Mouse (Mus musculus): Measurements from ENCODE around the gene Spef2. TPM values are rescaled to one million over a fixed set of nuclear protein-coding genes. Genes with fewer than 3 reads are reported as not detected.

Spef2 gene
- polyA plus RNA-seq, 1 experiment = not detected

DNA sequence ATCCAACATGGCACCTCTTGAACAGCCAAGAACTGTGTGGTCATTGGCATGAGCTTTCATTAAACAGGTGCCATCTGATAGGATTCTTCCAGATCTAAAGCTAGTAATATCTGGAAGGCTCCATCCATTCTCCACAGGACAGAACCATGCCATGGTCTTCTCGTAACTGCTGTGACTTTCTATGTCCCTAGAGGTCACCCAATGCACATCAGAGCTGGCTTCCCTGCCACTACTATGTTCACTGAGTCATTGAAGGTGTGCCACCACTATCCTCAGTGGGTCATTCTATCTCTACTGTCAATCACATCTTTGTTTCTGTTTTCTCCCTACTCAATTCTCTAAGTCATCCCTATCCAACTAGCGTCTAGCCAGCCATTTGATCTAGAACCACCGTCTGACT, 6.5 kb downstream of the Spef2 start:
- H3K79me2 ChIP-seq (ENCODE audit: control insufficient read depth, insufficient read depth) = no peaks in the 10 kb centered on the region
- no peak overlapping the region for H3K4me2 ChIP-seq (ENCODE audit: low read depth)
- no peak for TF ChIP-seq MYOD1 (IDR thresholded peaks at IDR 0.05; ENCODE audit: control insufficient read depth in 1 of 3, insufficient read length in 2 of 3, low read depth in 2 of 3)
- TF ChIP-seq USF1 (IDR thresholded peaks at IDR 0.05; ENCODE audit: low read depth) = no peak
- H3K36me3 ChIP-seq (ENCODE audit: control insufficient read depth, insufficient read depth) = no peaks in the 10 kb centered on the region
- no peak overlapping the region for H3K4me3 ChIP-seq
- no peak overlapping the region for H3ac ChIP-seq (ENCODE audit: control insufficient read depth, insufficient read length)
- H3K27me3 ChIP-seq (ENCODE audit: control insufficient read depth, insufficient read depth, insufficient read length) = no peaks in the 10 kb centered on the region

DNA sequence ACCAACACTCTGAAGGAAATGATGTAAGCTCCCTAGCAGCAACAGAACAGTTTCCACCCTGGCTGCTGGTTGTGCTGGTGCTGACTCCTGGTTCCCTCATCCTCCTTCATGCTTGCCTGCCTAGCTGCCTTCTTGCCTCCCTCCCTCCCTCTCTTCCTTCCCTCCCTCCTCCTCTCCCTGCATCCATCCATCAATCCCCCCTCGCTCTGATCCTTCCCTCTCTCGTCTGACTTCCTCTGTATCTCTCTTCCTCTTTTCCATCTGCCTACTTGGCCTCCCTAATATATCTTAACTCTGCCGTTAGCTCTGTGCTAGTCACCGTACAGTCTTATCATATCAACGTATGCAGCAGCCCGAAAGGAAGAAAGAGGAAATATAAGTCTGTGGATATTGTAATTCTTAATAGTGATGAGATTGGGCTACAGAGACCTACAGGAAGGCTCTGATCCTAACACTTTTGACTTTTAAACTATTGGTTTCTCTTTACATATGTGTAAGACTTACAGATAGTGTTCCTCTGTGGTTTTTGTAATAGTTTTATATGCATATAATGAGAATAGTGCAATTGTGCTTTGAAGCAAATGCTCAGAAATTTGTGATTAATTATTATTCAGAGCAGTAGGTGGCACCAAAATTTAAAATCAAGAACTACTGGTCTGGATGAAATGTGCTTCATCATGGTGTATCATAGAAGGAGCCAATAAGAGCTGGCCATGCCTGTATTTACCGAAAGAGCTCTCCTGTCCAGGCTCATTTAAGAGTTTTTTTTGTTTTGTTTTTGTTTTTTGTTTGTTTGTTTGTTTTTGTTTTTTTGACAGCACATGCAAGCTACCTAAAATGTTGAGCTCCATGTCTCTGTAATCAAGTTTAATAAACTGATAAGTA, 33.9 kb downstream of the Spef2 start:
- no peak overlapping the region for H3K4me2 ChIP-seq (ENCODE audit: low read depth)
- no peak overlapping the region for H3ac ChIP-seq (ENCODE audit: control insufficient read depth, insufficient read length)
- H3K36me3 ChIP-seq (ENCODE audit: control insufficient read depth, insufficient read depth) = no peaks in the 10 kb centered on the region
- H3K79me2 ChIP-seq (ENCODE audit: control insufficient read depth, insufficient read depth) = no peaks in the 10 kb centered on the region
- no peaks in the 10 kb centered on the region for H3K27me3 ChIP-seq (ENCODE audit: control insufficient read depth, insufficient read depth, insufficient read length)
- H3K4me3 ChIP-seq = no peak overlapping the region
- TF ChIP-seq MAX (IDR thresholded peaks at IDR 0.05; ENCODE audit: low read depth) (no peak), SRF (IDR thresholded peaks at IDR 0.05; ENCODE audit: control insufficient read depth, insufficient read length, low read depth) (no peak), MYOD1 (IDR thresholded peaks at IDR 0.05; ENCODE audit: control insufficient read depth in 1 of 3, insufficient read length in 2 of 3, low read depth in 2 of 3) (no peak), REST (IDR thresholded peaks at IDR 0.05; ENCODE audit: insufficient read depth, insufficient read length) (no peak), E2F4 (IDR thresholded peaks at IDR 0.05; ENCODE audit: insufficient read depth) (no peak), POLR2AphosphoS2 (IDR thresholded peaks at IDR 0.05; ENCODE audit: insufficient read length, low read depth) (no peak), MYOG (IDR thresholded peaks at IDR 0.05; ENCODE audit: control insufficient read depth in 1 of 3, insufficient read depth in 1 of 3, insufficient read length in 2 of 3, low read depth in 2 of 3) (no peak), USF1 (IDR thresholded peaks at IDR 0.05; ENCODE audit: low read depth) (no peak), TCF3 (IDR thresholded peaks at IDR 0.05; ENCODE audit: insufficient read length, low read depth) (no peak), CEBPB (IDR thresholded peaks at IDR 0.05; ENCODE audit: insufficient read depth, poor library complexity, severe bottlenecking) (no peak), POLR2A (IDR thresholded peaks at IDR 0.05; ENCODE audit: insufficient read length, low read depth) (no peak), TCF12 (IDR thresholded peaks at IDR 0.05; ENCODE audit: insufficient read depth, poor library complexity, severe bottlenecking) (no peak)

DNA sequence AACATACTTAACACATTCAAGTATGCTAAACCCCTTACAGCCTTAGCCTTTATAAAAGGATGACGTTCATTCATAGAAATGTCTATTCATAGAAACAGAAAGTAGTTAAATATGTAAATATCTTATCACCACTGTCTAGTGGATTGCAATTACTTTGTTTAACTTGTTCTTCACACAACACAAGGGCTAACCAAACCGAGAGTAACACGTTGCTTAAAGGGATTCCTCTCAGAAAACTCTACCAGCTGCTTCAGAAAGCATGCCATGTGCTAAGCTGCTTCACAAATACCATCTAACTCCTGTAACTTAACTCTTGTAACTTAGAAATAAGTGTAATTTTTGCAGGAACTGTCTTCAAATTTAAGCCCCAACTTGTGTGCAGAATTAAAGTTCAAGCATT, 35.0 kb downstream of the Spef2 start:
- Histone ChIP-seq H3K4me3 (no peak overlapping the region), H3K4me2 (ENCODE audit: low read depth) (no peak overlapping the region), H3K79me2 (ENCODE audit: control insufficient read depth, insufficient read depth) (no peaks in the 10 kb centered on the region), H3ac (ENCODE audit: control insufficient read depth, insufficient read length) (no peak overlapping the region), H3K27me3 (ENCODE audit: control insufficient read depth, insufficient read depth, insufficient read length) (no peaks in the 10 kb centered on the region), H3K36me3 (ENCODE audit: control insufficient read depth, insufficient read depth) (no peaks in the 10 kb centered on the region)
- TF ChIP-seq POLR2AphosphoS2 (IDR thresholded peaks at IDR 0.05; ENCODE audit: insufficient read length, low read depth) (no peak), MYOD1 (IDR thresholded peaks at IDR 0.05; ENCODE audit: control insufficient read depth in 1 of 3, insufficient read length in 2 of 3, low read depth in 2 of 3) (no peak), E2F4 (IDR thresholded peaks at IDR 0.05; ENCODE audit: insufficient read depth) (no peak), POLR2A (IDR thresholded peaks at IDR 0.05; ENCODE audit: insufficient read length, low read depth) (no peak), MYOG (IDR thresholded peaks at IDR 0.05; ENCODE audit: control insufficient read depth in 1 of 3, insufficient read depth in 1 of 3, insufficient read length in 2 of 3, low read depth in 2 of 3) (no peak), CEBPB (IDR thresholded peaks at IDR 0.05; ENCODE audit: insufficient read depth, poor library complexity, severe bottlenecking) (no peak), SRF (IDR thresholded peaks at IDR 0.05; ENCODE audit: control insufficient read depth, insufficient read length, low read depth) (no peak)

DNA sequence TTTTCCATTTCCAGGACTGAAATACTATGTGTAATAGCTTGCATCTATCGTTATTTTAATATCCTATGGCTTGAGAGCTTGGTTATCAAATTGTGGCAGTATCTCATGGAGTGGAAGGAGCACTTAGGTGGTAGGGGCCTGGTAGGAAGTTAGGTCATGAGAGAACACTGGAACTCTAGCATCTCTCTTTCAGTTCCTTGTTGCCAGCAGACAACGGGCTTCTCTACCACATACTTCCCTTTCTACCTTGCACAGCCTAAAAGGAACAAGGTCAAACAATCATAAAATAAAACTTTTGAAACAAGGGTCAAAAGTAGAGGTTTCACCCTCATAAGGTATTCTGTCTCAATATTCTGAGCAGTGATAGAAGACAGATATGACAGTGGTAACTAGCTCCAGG, 38.3 kb downstream of the Spef2 start:
- H3K36me3 ChIP-seq (ENCODE audit: control insufficient read depth, insufficient read depth) = no peaks in the 10 kb centered on the region
- H3K4me3 ChIP-seq = no peak overlapping the region
- no peak overlapping the region for H3ac ChIP-seq (ENCODE audit: control insufficient read depth, insufficient read length)
- H3K79me2 ChIP-seq (ENCODE audit: control insufficient read depth, insufficient read depth) = no peaks in the 10 kb centered on the region
- no peak for TF ChIP-seq SRF (IDR thresholded peaks at IDR 0.05; ENCODE audit: control insufficient read depth, insufficient read length, low read depth)
- no peak for TF ChIP-seq REST (IDR thresholded peaks at IDR 0.05; ENCODE audit: insufficient read depth, insufficient read length)
- no peak for TF ChIP-seq POLR2A (IDR thresholded peaks at IDR 0.05; ENCODE audit: insufficient read length, low read depth)
- no peak for TF ChIP-seq MYOD1 (IDR thresholded peaks at IDR 0.05; ENCODE audit: control insufficient read depth in 1 of 3, insufficient read length in 2 of 3, low read depth in 2 of 3)
- no peak for TF ChIP-seq MYOG (IDR thresholded peaks at IDR 0.05; ENCODE audit: control insufficient read depth in 1 of 3, insufficient read depth in 1 of 3, insufficient read length in 2 of 3, low read depth in 2 of 3)
- no peak for TF ChIP-seq MAX (IDR thresholded peaks at IDR 0.05; ENCODE audit: low read depth)
- no peak for TF ChIP-seq E2F4 (IDR thresholded peaks at IDR 0.05; ENCODE audit: insufficient read depth)
- no peak for TF ChIP-seq TCF12 (IDR thresholded peaks at IDR 0.05; ENCODE audit: insufficient read depth, poor library complexity, severe bottlenecking)
- TF ChIP-seq TCF3 (IDR thresholded peaks at IDR 0.05; ENCODE audit: insufficient read length, low read depth) = no peak
- no peak overlapping the region for H3K4me2 ChIP-seq (ENCODE audit: low read depth)
- no peaks in the 10 kb centered on the region for H3K27me3 ChIP-seq (ENCODE audit: control insufficient read depth, insufficient read depth, insufficient read length)

DNA sequence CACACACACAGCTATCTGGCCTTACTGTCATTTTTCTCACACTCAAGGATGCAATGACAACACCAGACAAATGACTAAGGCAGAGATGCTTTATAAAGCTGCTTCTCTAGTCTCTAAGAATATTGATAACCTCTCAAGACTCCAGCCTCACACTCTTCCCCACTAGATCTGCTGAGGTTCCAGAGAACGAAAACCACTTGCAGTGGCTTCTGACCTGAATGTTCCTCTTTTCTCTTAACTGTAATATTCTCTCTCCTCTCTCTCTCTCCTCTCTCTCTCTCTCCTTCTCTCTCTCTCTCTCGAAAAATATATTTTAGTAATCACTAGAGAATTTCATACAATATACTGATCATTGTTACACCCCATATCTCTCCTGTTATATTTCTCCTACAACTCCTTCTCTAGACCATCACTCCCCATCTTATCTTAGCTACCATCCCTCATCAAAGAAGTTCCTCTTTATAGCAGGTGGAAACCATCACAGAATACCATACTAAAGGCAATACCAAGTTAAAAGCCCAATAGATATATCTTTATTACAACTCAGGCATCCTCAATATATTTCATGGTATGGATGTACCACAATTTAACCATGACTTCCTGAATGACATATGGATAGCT, 42.7 kb downstream of the Spef2 start:
- Histone ChIP-seq H3K4me2 (ENCODE audit: low read depth) (no peak overlapping the region), H3K4me3 (no peak overlapping the region), H3K36me3 (ENCODE audit: control insufficient read depth, insufficient read depth) (no peaks in the 10 kb centered on the region), H3ac (ENCODE audit: control insufficient read depth, insufficient read length) (no peak overlapping the region), H3K79me2 (ENCODE audit: control insufficient read depth, insufficient read depth) (no peaks in the 10 kb centered on the region), H3K27me3 (ENCODE audit: control insufficient read depth, insufficient read depth, insufficient read length) (no peaks in the 10 kb centered on the region)
- TF ChIP-seq SRF (IDR thresholded peaks at IDR 0.05; ENCODE audit: control insufficient read depth, insufficient read length, low read depth) = no peak
- TF ChIP-seq REST (IDR thresholded peaks at IDR 0.05; ENCODE audit: insufficient read depth, insufficient read length) = no peak
- no peak for TF ChIP-seq MAX (IDR thresholded peaks at IDR 0.05; ENCODE audit: low read depth)
- no peak for TF ChIP-seq POLR2A (IDR thresholded peaks at IDR 0.05; ENCODE audit: insufficient read length, low read depth)
- TF ChIP-seq CEBPB (IDR thresholded peaks at IDR 0.05; ENCODE audit: insufficient read depth, poor library complexity, severe bottlenecking) = no peak
- TF ChIP-seq TCF12 (IDR thresholded peaks at IDR 0.05; ENCODE audit: insufficient read depth, poor library complexity, severe bottlenecking) = no peak
- TF ChIP-seq TCF3 (IDR thresholded peaks at IDR 0.05; ENCODE audit: insufficient read length, low read depth) = no peak
- TF ChIP-seq MYOG (IDR thresholded peaks at IDR 0.05; ENCODE audit: control insufficient read depth in 1 of 3, insufficient read depth in 1 of 3, insufficient read length in 2 of 3, low read depth in 2 of 3) = no peak
- TF ChIP-seq POLR2AphosphoS2 (IDR thresholded peaks at IDR 0.05; ENCODE audit: insufficient read length, low read depth) = no peak

Measured in myocyte (in vitro differentiated cells).